Mouse (Mus musculus): ENCODE results near the gene Pdzrn3.

DNA sequence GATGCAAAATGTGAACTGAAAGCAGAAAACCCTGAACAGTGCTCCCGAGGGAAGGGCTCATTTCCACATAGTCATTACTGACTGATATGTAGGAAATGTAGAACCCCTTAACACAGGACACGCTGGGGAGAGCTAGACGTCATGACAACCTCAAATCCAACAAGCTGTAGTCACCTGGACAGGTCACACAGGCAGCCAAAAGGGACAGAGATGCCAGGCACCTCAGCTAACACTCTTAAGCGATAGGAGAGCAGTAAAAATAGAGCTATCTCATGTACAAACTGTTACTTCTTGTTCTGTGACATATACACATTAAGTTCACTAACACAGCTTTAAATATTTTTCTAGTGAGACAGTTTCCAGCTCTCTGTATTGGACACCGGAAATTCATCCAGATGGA is 15.0 kb downstream of the Pdzrn3 start:
- TF ChIP-seq CTCF (IDR thresholded peaks at IDR 0.05; ENCODE audit: borderline replicate concordance, insufficient read depth, low read depth, low read length) (no peak), POLR2A (IDR thresholded peaks at IDR 0.05; ENCODE audit: borderline replicate concordance, insufficient read depth, low read length) (no peak)
